Mouse (Mus musculus): ENCODE data around the gene Adamts14. TPM values are rescaled to one million over a fixed set of nuclear protein-coding genes. Genes with fewer than 3 reads are reported as not detected.

Adamts14 gene
- polyA plus RNA-seq, 1 experiment = 3.3 TPM

GRCm38 (mm10) chr10:61231756-61232155 lies 41.5 kb downstream of the Adamts14 start:
- WGBS = 88% methylated on average over 3 of the region's 3 CpGs
- Histone ChIP-seq H3K27ac (ENCODE audit: control insufficient read depth, insufficient read depth, low read length) (peak overlapping the region; percentile 87), H3K27me3 (ENCODE audit: control insufficient read depth, insufficient read depth, low read length) (no peaks in the 10 kb centered on the region), H3K4me1 (replicated peaks; ENCODE audit: control insufficient read depth, insufficient read depth, low read length) (peaks cover 48% of the 10 kb centered on the region), H3K36me3 (ENCODE audit: control insufficient read depth, insufficient read depth, low read length) (no peaks in the 10 kb centered on the region), H3K4me3 (ENCODE audit: control insufficient read depth, insufficient read depth, low read length) (no peak overlapping the region)
- no peak for DNase-seq
- TF ChIP-seq CTCF (IDR thresholded peaks at IDR 0.05; ENCODE audit: borderline replicate concordance, control insufficient read depth, extremely low read depth, insufficient read depth, low read length, poor library complexity) (no peak), POLR2A (IDR thresholded peaks at IDR 0.05; ENCODE audit: control insufficient read depth, extremely low read depth, insufficient read depth, low read length, poor library complexity) (no peak)

GRCm38 (mm10) chr10:61226784-61227396 lies 46.3 kb downstream of the Adamts14 start:
- peaks cover 17% of the 10 kb centered on the region for H3K4me1 ChIP-seq (replicated peaks; ENCODE audit: control insufficient read depth, insufficient read depth, low read length)
- H3K36me3 ChIP-seq (ENCODE audit: control insufficient read depth, insufficient read depth, low read length) = no peaks in the 10 kb centered on the region
- no peak for DNase-seq
- H3K27ac ChIP-seq (ENCODE audit: control insufficient read depth, insufficient read depth, low read length) = no peak overlapping the region
- H3K27me3 ChIP-seq (ENCODE audit: control insufficient read depth, insufficient read depth, low read length) = no peaks in the 10 kb centered on the region
- 40% methylated on average over 4 of the region's 4 CpGs for WGBS
- no peak overlapping the region for H3K4me3 ChIP-seq (ENCODE audit: control insufficient read depth, insufficient read depth, low read length)
- no peak for TF ChIP-seq CTCF (IDR thresholded peaks at IDR 0.05; ENCODE audit: borderline replicate concordance, control insufficient read depth, extremely low read depth, insufficient read depth, low read length, poor library complexity)
- TF ChIP-seq POLR2A (IDR thresholded peaks at IDR 0.05; ENCODE audit: control insufficient read depth, extremely low read depth, insufficient read depth, low read length, poor library complexity) = no peak

- no peak for TF ChIP-seq POLR2A (IDR thresholded peaks at IDR 0.05; ENCODE audit: control insufficient read depth, extremely low read depth, insufficient read depth, low read length, poor library complexity)
- 94% methylated on average over 5 of the region's 5 CpGs for WGBS
Measured at GRCm38 (mm10) chr10:61225694-61226093, 47.5 kb downstream of the Adamts14 start.

GRCm38 (mm10) chr10:61219318-61219717 lies 53.9 kb downstream of the Adamts14 start:
- no peak for DNase-seq
- Histone ChIP-seq H3K27me3 (ENCODE audit: control insufficient read depth, insufficient read depth, low read length) (no peaks in the 10 kb centered on the region), H3K27ac (ENCODE audit: control insufficient read depth, insufficient read depth, low read length) (no peak overlapping the region), H3K4me1 (replicated peaks; ENCODE audit: control insufficient read depth, insufficient read depth, low read length) (no peaks in the 10 kb centered on the region), H3K36me3 (ENCODE audit: control insufficient read depth, insufficient read depth, low read length) (no peaks in the 10 kb centered on the region), H3K4me3 (ENCODE audit: control insufficient read depth, insufficient read depth, low read length) (no peak overlapping the region)
- WGBS = 98% methylated on average over 4 of the region's 4 CpGs
- no peak for TF ChIP-seq CTCF (IDR thresholded peaks at IDR 0.05; ENCODE audit: borderline replicate concordance, control insufficient read depth, extremely low read depth, insufficient read depth, low read length, poor library complexity)
- TF ChIP-seq POLR2A (IDR thresholded peaks at IDR 0.05; ENCODE audit: control insufficient read depth, extremely low read depth, insufficient read depth, low read length, poor library complexity) = no peak

More at GRCm38 (mm10) chr10:61225694-61226093, 47.5 kb downstream of the Adamts14 start:
- no peak for DNase-seq
- H3K4me1 ChIP-seq (replicated peaks; ENCODE audit: control insufficient read depth, insufficient read depth, low read length) = peaks cover 10% of the 10 kb centered on the region; the same call in 1 of the 2 replicates
- H3K36me3 ChIP-seq (ENCODE audit: control insufficient read depth, insufficient read depth, low read length) = no peaks in the 10 kb centered on the region
- H3K27ac ChIP-seq (ENCODE audit: control insufficient read depth, insufficient read depth, low read length) = no peak overlapping the region
- H3K4me3 ChIP-seq (ENCODE audit: control insufficient read depth, insufficient read depth, low read length) = no peak overlapping the region
- no peaks in the 10 kb centered on the region for H3K27me3 ChIP-seq (ENCODE audit: control insufficient read depth, insufficient read depth, low read length)

GRCm38 (mm10) chr10:61216163-61216562 lies 57.1 kb downstream of the Adamts14 start:
- TF ChIP-seq CTCF (IDR thresholded peaks at IDR 0.05; ENCODE audit: borderline replicate concordance, control insufficient read depth, extremely low read depth, insufficient read depth, low read length, poor library complexity) = no peak
- TF ChIP-seq POLR2A (IDR thresholded peaks at IDR 0.05; ENCODE audit: control insufficient read depth, extremely low read depth, insufficient read depth, low read length, poor library complexity) = no peak
- H3K4me3 ChIP-seq (ENCODE audit: control insufficient read depth, insufficient read depth, low read length) = no peak overlapping the region
- no peak overlapping the region for H3K27ac ChIP-seq (ENCODE audit: control insufficient read depth, insufficient read depth, low read length)
- no peaks in the 10 kb centered on the region for H3K36me3 ChIP-seq (ENCODE audit: control insufficient read depth, insufficient read depth, low read length)
- no peaks in the 10 kb centered on the region for H3K27me3 ChIP-seq (ENCODE audit: control insufficient read depth, insufficient read depth, low read length)
- 27% methylated on average over 4 of the region's 4 CpGs for WGBS
- DNase-seq = no peak
- peaks cover 3% of the 10 kb centered on the region; the same call in 1 of the 2 replicates for H3K4me1 ChIP-seq (replicated peaks; ENCODE audit: control insufficient read depth, insufficient read depth, low read length)

- DNase-seq = peak; percentile 37
- H3K36me3 ChIP-seq (ENCODE audit: control insufficient read depth, insufficient read depth, low read length) = no peaks in the 10 kb centered on the region
- no peak overlapping the region for H3K4me3 ChIP-seq (ENCODE audit: control insufficient read depth, insufficient read depth, low read length)
- TF ChIP-seq POLR2A (IDR thresholded peaks at IDR 0.05; ENCODE audit: control insufficient read depth, extremely low read depth, insufficient read depth, low read length, poor library complexity) (no peak), CTCF (IDR thresholded peaks at IDR 0.05; ENCODE audit: borderline replicate concordance, control insufficient read depth, extremely low read depth, insufficient read depth, low read length, poor library complexity) (no peak)
- H3K4me1 ChIP-seq (replicated peaks; ENCODE audit: control insufficient read depth, insufficient read depth, low read length) = peaks cover 3% of the 10 kb centered on the region; the same call in 1 of the 2 replicates
- WGBS = 98% methylated on average over 6 of the region's 6 CpGs
- no peaks in the 10 kb centered on the region for H3K27me3 ChIP-seq (ENCODE audit: control insufficient read depth, insufficient read depth, low read length)
- H3K27ac ChIP-seq (ENCODE audit: control insufficient read depth, insufficient read depth, low read length) = no peak overlapping the region
Measured at GRCm38 (mm10) chr10:61215658-61216057, 57.6 kb downstream of the Adamts14 start.

- no peak for DNase-seq
- TF ChIP-seq CTCF (IDR thresholded peaks at IDR 0.05; ENCODE audit: borderline replicate concordance, control insufficient read depth, extremely low read depth, insufficient read depth, low read length, poor library complexity) (no peak), POLR2A (IDR thresholded peaks at IDR 0.05; ENCODE audit: control insufficient read depth, extremely low read depth, insufficient read depth, low read length, poor library complexity) (no peak)
- WGBS = 33% methylated on average over 11 of the region's 11 CpGs
- no peak overlapping the region for H3K4me3 ChIP-seq (ENCODE audit: control insufficient read depth, insufficient read depth, low read length)
- H3K27ac ChIP-seq (ENCODE audit: control insufficient read depth, insufficient read depth, low read length) = no peak overlapping the region
- no peaks in the 10 kb centered on the region for H3K27me3 ChIP-seq (ENCODE audit: control insufficient read depth, insufficient read depth, low read length)
- H3K4me1 ChIP-seq (replicated peaks; ENCODE audit: control insufficient read depth, insufficient read depth, low read length) = peaks cover 3% of the 10 kb centered on the region; the same call in 1 of the 2 replicates
- no peaks in the 10 kb centered on the region for H3K36me3 ChIP-seq (ENCODE audit: control insufficient read depth, insufficient read depth, low read length)
Measured at GRCm38 (mm10) chr10:61212817-61213216, 60.4 kb downstream of the Adamts14 start.

Measured in thymus, adult 2 months (tissue).